Mouse (Mus musculus): ENCODE results near the gene Ufc1. TPM values are rescaled to one million over a fixed set of nuclear protein-coding genes. Genes with fewer than 3 reads are reported as not detected.
"Not testable (repeated sequence)": the region's sequence is repeated elsewhere in the genome, so short reads cannot be mapped to it uniquely, and the experiment has no call there.

Ufc1 gene
- polyA plus RNA-seq, 1 experiment from 2014 or later: 112 TPM

- H3K27ac ChIP-seq: peak within 1 kb of the TSS; percentile 49
- no peaks in the 10 kb centered on the region for H3K36me3 ChIP-seq
- H3K4me1 ChIP-seq (replicated peaks): peaks cover 51% of the 10 kb centered on the region
- 13% methylated on average over 26 of the region's 26 CpGs for WGBS
- no peaks in the 10 kb centered on the region for H3K9me3 ChIP-seq
- peak within 1 kb of the TSS; percentile 56 for H3K4me2 ChIP-seq (replicated peaks)
- ATAC-seq: no peak
- peak within 1 kb of the TSS; percentile 53 for H3K9ac ChIP-seq (replicated peaks)
- H3K4me3 ChIP-seq (replicated peaks): peak within 1 kb of the TSS; percentile 23
- no peaks in the 10 kb centered on the region for H3K27me3 ChIP-seq
Measured at GRCm38 (mm10) chr1:171250680-171251593, 43.9 kb downstream of the Ufc1 start, which contains the start of gene Ndufs2. TSS of gene Ndufs2 (minus strand) at chr1:171251388.

- H3K27ac ChIP-seq: peak within 1 kb of the TSS; percentile 49
- H3K27me3 ChIP-seq: no peaks in the 10 kb centered on the region
- no peaks in the 10 kb centered on the region for H3K9me3 ChIP-seq
- no peak for ATAC-seq
- H3K4me1 ChIP-seq (replicated peaks): peaks cover 57% of the 10 kb centered on the region
- H3K9ac ChIP-seq (replicated peaks): peak within 1 kb of the TSS; percentile 53
- WGBS: 7% methylated on average over 4 of the region's 5 CpGs
- H3K36me3 ChIP-seq: peaks cover 2% of the 10 kb centered on the region; the same call in 1 of the 2 replicates
- peak within 1 kb of the TSS; percentile 56 for H3K4me2 ChIP-seq (replicated peaks)
- H3K4me3 ChIP-seq (replicated peaks): peak within 1 kb of the TSS; percentile 23
Measured at GRCm38 (mm10) chr1:171249913-171250600, 44.8 kb downstream of the Ufc1 start, which contains the start of gene Adamts4. TSS of gene Adamts4 (plus strand) at chr1:171250421.

- H3K36me3 ChIP-seq: peaks cover 11% of the 10 kb centered on the region
- no peak overlapping the region for H3K9ac ChIP-seq (replicated peaks)
- H3K27me3 ChIP-seq: no peaks in the 10 kb centered on the region
- no peak for ATAC-seq
- H3K9me3 ChIP-seq: no peaks in the 10 kb centered on the region
- peaks cover 57% of the 10 kb centered on the region for H3K4me1 ChIP-seq (replicated peaks)
- 39% methylated on average over 3 of the region's 3 CpGs for WGBS
- no peak overlapping the region for H3K4me3 ChIP-seq (replicated peaks)
- H3K27ac ChIP-seq: 0 out of 2 replicates have a peak overlapping the region, but pooled peaks have one; percentile 72
- H3K4me2 ChIP-seq (replicated peaks): peak overlapping the region; percentile 80; the same call in 1 of the 2 replicates
Measured at GRCm38 (mm10) chr1:171248386-171249226, 46.2 kb downstream of the Ufc1 start.

GRCm38 (mm10) chr1:171247916-171248315 lies 46.9 kb downstream of the Ufc1 start:
- peak overlapping the region; percentile 68 for H3K4me3 ChIP-seq (replicated peaks)

GRCm38 (mm10) chr1:171247453-171247841 lies 47.4 kb downstream of the Ufc1 start:
- WGBS: 16% methylated on average over 13 of the region's 13 CpGs
- peak overlapping the region; percentile 68 for H3K4me3 ChIP-seq (replicated peaks)
- H3K9me3 ChIP-seq: no peaks in the 10 kb centered on the region
- no peaks in the 10 kb centered on the region for H3K27me3 ChIP-seq
- H3K27ac ChIP-seq: peak overlapping the region; percentile 72
- H3K4me2 ChIP-seq (replicated peaks): peak overlapping the region; percentile 80
- peaks cover 22% of the 10 kb centered on the region for H3K36me3 ChIP-seq
- peak overlapping the region; percentile 56 for H3K9ac ChIP-seq (replicated peaks)
- ATAC-seq: peak; percentile 8
- H3K4me1 ChIP-seq (replicated peaks): peaks cover 55% of the 10 kb centered on the region

More at GRCm38 (mm10) chr1:171247916-171248315, 46.9 kb downstream of the Ufc1 start:
- no peak for ATAC-seq
- peak overlapping the region; percentile 80 for H3K4me2 ChIP-seq (replicated peaks)
- H3K4me1 ChIP-seq (replicated peaks): peaks cover 57% of the 10 kb centered on the region
- H3K36me3 ChIP-seq: peaks cover 17% of the 10 kb centered on the region
- 26% methylated on average over 4 of the region's 4 CpGs for WGBS
- H3K9ac ChIP-seq (replicated peaks): peak overlapping the region; percentile 56
- peak overlapping the region; percentile 72; the same call in 1 of the 2 replicates for H3K27ac ChIP-seq
- H3K27me3 ChIP-seq: no peaks in the 10 kb centered on the region
- H3K9me3 ChIP-seq: no peaks in the 10 kb centered on the region

GRCm38 (mm10) chr1:171246709-171247452 lies 47.9 kb downstream of the Ufc1 start:
- Histone ChIP-seq H3K4me3 (replicated peaks) (peak overlapping the region; percentile 68), H3K4me1 (replicated peaks) (peaks cover 50% of the 10 kb centered on the region), H3K9ac (replicated peaks) (peak overlapping the region; percentile 92), H3K27me3 (no peaks in the 10 kb centered on the region), H3K36me3 (peaks cover 28% of the 10 kb centered on the region), H3K4me2 (replicated peaks) (peak overlapping the region; percentile 80), H3K9me3 (no peaks in the 10 kb centered on the region), H3K27ac (peak overlapping the region; percentile 72)
- WGBS: under 1% methylated on average over 41 of the region's 41 CpGs
- ATAC-seq: peak; percentile 92

GRCm38 (mm10) chr1:171245353-171245752 lies 49.5 kb downstream of the Ufc1 start:
- H3K9ac ChIP-seq (replicated peaks): no peak overlapping the region

GRCm38 (mm10) chr1:171241952-171242351 lies 52.9 kb downstream of the Ufc1 start:
- not testable (repeated sequence) for H3K27me3 ChIP-seq; H3K4me2 ChIP-seq (replicated peaks); H3K9ac ChIP-seq (replicated peaks); H3K4me3 ChIP-seq (replicated peaks); H3K27ac ChIP-seq; ATAC-seq; H3K9me3 ChIP-seq
- H3K36me3 ChIP-seq: peaks cover 76% of the 10 kb centered on the region
- WGBS: 88% methylated on average over 12 of the region's 12 CpGs
- peaks cover 12% of the 10 kb centered on the region for H3K4me1 ChIP-seq (replicated peaks)

More at GRCm38 (mm10) chr1:171245353-171245752, 49.5 kb downstream of the Ufc1 start:
- H3K4me2 ChIP-seq (replicated peaks): no peak overlapping the region
- H3K9me3 ChIP-seq: no peaks in the 10 kb centered on the region
- H3K36me3 ChIP-seq: peaks cover 43% of the 10 kb centered on the region
- H3K4me3 ChIP-seq (replicated peaks): peak overlapping the region; percentile 68; the same call in 1 of the 2 replicates
- WGBS: 95% methylated on average over 8 of the region's 8 CpGs
- no peaks in the 10 kb centered on the region for H3K27me3 ChIP-seq
- H3K27ac ChIP-seq: no peak overlapping the region
- ATAC-seq: no peak
- peaks cover 34% of the 10 kb centered on the region for H3K4me1 ChIP-seq (replicated peaks)

- no peaks in the 10 kb centered on the region for H3K9me3 ChIP-seq
- ATAC-seq: no peak
- no peak overlapping the region for H3K9ac ChIP-seq (replicated peaks)
- H3K4me2 ChIP-seq (replicated peaks): no peak overlapping the region
- H3K27me3 ChIP-seq: no peaks in the 10 kb centered on the region
- H3K27ac ChIP-seq: no peak overlapping the region
- H3K4me1 ChIP-seq (replicated peaks): peaks cover 6% of the 10 kb centered on the region
- 93% methylated on average over 10 of the region's 10 CpGs for WGBS
- H3K4me3 ChIP-seq (replicated peaks): no peak overlapping the region
- H3K36me3 ChIP-seq: peaks cover 86% of the 10 kb centered on the region
Measured at GRCm38 (mm10) chr1:171240911-171241310, 53.9 kb downstream of the Ufc1 start.

- Histone ChIP-seq H3K27me3 (no peaks in the 10 kb centered on the region), H3K4me3 (replicated peaks) (no peak overlapping the region), H3K4me1 (replicated peaks) (no peaks in the 10 kb centered on the region), H3K4me2 (replicated peaks) (no peak overlapping the region), H3K9ac (replicated peaks) (no peak overlapping the region), H3K9me3 (no peaks in the 10 kb centered on the region), H3K36me3 (peaks cover 92% of the 10 kb centered on the region), H3K27ac (no peak overlapping the region)
- ATAC-seq: no peak
- 82% methylated on average over 15 of the region's 15 CpGs for WGBS
Measured at GRCm38 (mm10) chr1:171239992-171240744, 54.7 kb downstream of the Ufc1 start.

Data from midbrain, embryonic 13.5 days (tissue).